In genomic region chr14:21525674-21526073, GRCm38 (mm10) we compare ENCODE assay signal across 16 mouse cellular contexts. TPM values are rescaled to one million over a fixed set of nuclear protein-coding genes. Genes with fewer than 3 reads are reported as not detected.
DNase-seq lines count a peak whose midpoint lies in the region; ATAC-seq and TF ChIP-seq lines count a peak whose summit lies in the region.
"Had no signal": no experiment of that assay in that cellular context is flagged by ENCODE, and none has a peak within 500 bp of the region (broad histone marks: within the 10 kb centered on the region; RNA-seq: fewer than 3 reads in every experiment).

No protein-coding gene starts in this region.

- H3K27me3 ChIP-seq in heart, embryonic 13.5 days (replicated peaks) = no peaks in the 10 kb centered on the region
- no peaks in the 10 kb centered on the region for H3K27me3 ChIP-seq in heart, adult 2 months (ENCODE audit: control insufficient read depth, insufficient read depth, low read length)
- H3K27me3 ChIP-seq in cerebellum, adult 2 months (ENCODE audit: control insufficient read depth, insufficient read depth, low read length) = no peaks in the 10 kb centered on the region
- H3K27me3 ChIP-seq: embryonic facial prominence, embryonic 12.5 days; forebrain, embryonic 12.5 days; stomach, embryonic 15.5 days had no signal

- no peak for ATAC-seq in heart, embryonic 13.5 days (ENCODE audit: extremely low read depth, insufficient number of reproducible peaks, low FRiP score, low TSS enrichment)
- ATAC-seq: hindbrain, postnatal 0 days had no signal

- no peak overlapping the region for H3K9ac ChIP-seq in heart, embryonic 13.5 days
- no peak overlapping the region for H3K9ac ChIP-seq in heart, adult 2 months (ENCODE audit: low read depth, low read length)
- H3K9ac ChIP-seq: embryonic facial prominence, embryonic 12.5 days; forebrain, embryonic 12.5 days; stomach, embryonic 15.5 days had no signal

- TF ChIP-seq CTCF in heart, adult 2 months (IDR thresholded peaks at IDR 0.05) = no peak
- no peak for TF ChIP-seq CTCF in cerebellum, adult 2 months (IDR thresholded peaks at IDR 0.05; ENCODE audit: borderline replicate concordance, insufficient read depth, low read depth, low read length)

- no peak for DNase-seq in heart, adult 2 months
- peak; percentile 45 for DNase-seq in 3134 (ENCODE audit: extremely low read depth, insufficient read length, low spot score)
- DNase-seq in CD4-positive helper T cell, adult 2 months (ENCODE audit: low read depth, low spot score) = peak; percentile 65
- peak; percentile 56 for DNase-seq in induced T-regulatory cell, adult 2 months (ENCODE audit: low read depth)
- DNase-seq in cerebellum, adult 2 months = no peak
- no peak for DNase-seq in right cerebral cortex, postnatal 10 days (ENCODE audit: low spot score in 2 of 2)
- DNase-seq: adrenal gland, postnatal 10 days; cerebellum, postnatal 25 days; lung, postnatal 10 days had no signal

- TF ChIP-seq EP300 in heart, adult 2 months (IDR thresholded peaks at IDR 0.05; ENCODE audit: insufficient read depth, low read depth, low read length) = no peak

- H3K9me3 ChIP-seq in heart, embryonic 13.5 days = no peaks in the 10 kb centered on the region
- H3K9me3 ChIP-seq: embryonic facial prominence, embryonic 12.5 days; forebrain, embryonic 12.5 days; stomach, embryonic 15.5 days had no signal

- WGBS in heart, embryonic 13.5 days = 55% methylated on average over 4 of the region's 4 CpGs
- 57% methylated on average over 4 of the region's 4 CpGs for WGBS in heart, adult 2 months
- WGBS in cerebellum, adult 2 months = 83% methylated on average over 4 of the region's 4 CpGs

- peaks cover 4% of the 10 kb centered on the region for H3K79me2 ChIP-seq in heart, adult 2 months (replicated peaks; ENCODE audit: control insufficient read depth, insufficient read depth, low read length)

- intact Hi-C loops in heart, adult 2 months (cut with DNase I) = no loop called here

- no peak overlapping the region for H3K4me3 ChIP-seq in heart, embryonic 13.5 days
- no peak overlapping the region for H3K4me3 ChIP-seq in heart, adult 2 months
- H3K4me3 ChIP-seq in cerebellum, adult 2 months (replicated peaks; ENCODE audit: insufficient read depth, low read depth, low read length) = no peak overlapping the region
- H3K4me3 ChIP-seq: embryonic facial prominence, embryonic 12.5 days; forebrain, embryonic 12.5 days; layer of hippocampus, adult 2 months; stomach, embryonic 15.5 days had no signal

- no peaks in the 10 kb centered on the region for H3K36me3 ChIP-seq in heart, embryonic 13.5 days
- peaks cover 25% of the 10 kb centered on the region for H3K36me3 ChIP-seq in heart, adult 2 months (ENCODE audit: control insufficient read depth, insufficient read depth, low read length)
- H3K36me3 ChIP-seq: embryonic facial prominence, embryonic 12.5 days; stomach, embryonic 15.5 days had no signal

- peaks cover 57% of the 10 kb centered on the region for H3K4me1 ChIP-seq in heart, embryonic 13.5 days
- peaks cover 17% of the 10 kb centered on the region for H3K4me1 ChIP-seq in heart, adult 2 months (ENCODE audit: control insufficient read depth, insufficient read depth, low read length)
- H3K4me1 ChIP-seq in cerebellum, adult 2 months (ENCODE audit: control insufficient read depth, insufficient read depth, low read length) = peaks cover 27% of the 10 kb centered on the region

- no peak for TF ChIP-seq POLR2A in heart, adult 2 months (IDR thresholded peaks at IDR 0.05; ENCODE audit: insufficient read depth, low read depth, low read length)
- no peak for TF ChIP-seq POLR2A in cerebellum, adult 2 months (IDR thresholded peaks at IDR 0.05; ENCODE audit: borderline replicate concordance, insufficient read depth, low read length)

- H3K27ac ChIP-seq in heart, embryonic 13.5 days (replicated peaks) = peak overlapping the region; percentile 59
- H3K27ac ChIP-seq in heart, adult 2 months = no peak overlapping the region; the same call in 1 of the 2 replicates
- H3K27ac ChIP-seq in cerebellum, adult 2 months (ENCODE audit: insufficient read depth, low read length) = no peak overlapping the region
- H3K27ac ChIP-seq: embryonic facial prominence, embryonic 12.5 days; forebrain, embryonic 12.5 days; hindbrain, postnatal 0 days; layer of hippocampus, adult 2 months; stomach, embryonic 15.5 days had no signal

- no peak overlapping the region for H3K4me2 ChIP-seq in heart, embryonic 13.5 days
- H3K4me2 ChIP-seq: embryonic facial prominence, embryonic 12.5 days; forebrain, embryonic 12.5 days; midbrain, embryonic 11.5 days; stomach, embryonic 15.5 days had no signal

RNA-seq across cellular contexts. Expression of gene Kat6b, which starts 44.4 kb away (rescaled TPM):
- 9.8 and 11.8 TPM in 2 replicates for polyA plus RNA-seq in heart, embryonic 13.5 days (2015; fragmentation: Nextera tagmentation; extraction: Ambion mirVana)
- total RNA-seq in heart, adult 2 months (2021) = 10 to 100 TPM; 26.6 to 27.9 TPM
- polyA plus RNA-seq in heart, adult 2 months (2012; rRNA removed) = 9.0 and 12.7 TPM in 2 replicates
- 22.5 and 24.7 TPM in 2 replicates for polyA plus RNA-seq in cerebellum, adult 2 months (2012; rRNA removed)

Comparison
In these comparisons a context has a peak if more than half of its experiments do, and no peak if none do; other contexts are left out.
1. DNase-seq: peak in 3134 (single experiment), CD4-positive helper T cell, adult 2 months (single experiment) and induced T-regulatory cell, adult 2 months (single experiment); none in heart, adult 2 months (0 of 2), cerebellum, adult 2 months (0 of 2) and right cerebral cortex, postnatal 10 days (0 of 2).